Mouse (Mus musculus) erythroblast, embryonic 14.5 days (primary cell): ENCODE measurements at regions not wholly inside any gene's neighbourhood (a gene's known extent, or its start where the extent isn't known, plus 50 kb on each side); places are given as distances from the start of the nearest gene placed in this dataset.

Experiments used
- GATA1 ChIP-seq: IDR thresholded peaks from 2 replicates; pipeline ENCODE4 v1.6.1; 2012; ENCODE audit warnings: low read length, inconsistent platforms, mixed read lengths
- TAL1 ChIP-seq: IDR thresholded peaks from 3 replicates; pipeline ENCODE4 v1.6.1; 2012; ENCODE audit warnings: low read length, inconsistent platforms, mixed read lengths

DNA sequence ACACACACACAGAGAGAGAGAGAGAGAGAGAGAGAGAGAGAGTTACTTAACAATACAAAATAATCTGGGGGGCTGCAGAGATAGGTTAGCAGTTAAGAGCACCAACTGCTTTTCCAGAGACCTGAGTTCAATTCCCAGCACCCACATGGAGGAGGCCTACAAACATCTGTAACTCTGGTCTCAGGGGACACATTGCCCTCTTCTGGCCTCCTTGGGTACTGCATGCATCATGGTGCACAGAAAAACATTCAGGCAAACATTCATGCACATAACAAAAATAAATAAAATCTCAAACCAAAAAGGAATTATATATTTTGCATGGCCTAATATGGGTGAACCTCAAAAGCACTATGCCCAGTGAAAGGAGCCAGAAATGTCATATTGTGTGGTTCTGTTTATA lies 161.6 kb downstream of the Kit start:
- no peak for TF ChIP-seq GATA1
- TF ChIP-seq TAL1, result no peak
